Mouse (Mus musculus) hindlimb bud, embryonic 11.5 days (tissue): ENCODE measurements around the gene Diaph3.
"Not testable (repeated sequence)": the region's sequence is repeated elsewhere in the genome, so short reads cannot be mapped to it uniquely, and the experiment has no call there.

Experiments
- DNase-seq: peaks from one replicate; pipeline ENCODE4 v3.0.0-alpha.2; 2012; ENCODE audit warnings: low read depth, low spot score; ENCODE audit errors: extremely low spot score

The Diaph3 gene

DNA sequence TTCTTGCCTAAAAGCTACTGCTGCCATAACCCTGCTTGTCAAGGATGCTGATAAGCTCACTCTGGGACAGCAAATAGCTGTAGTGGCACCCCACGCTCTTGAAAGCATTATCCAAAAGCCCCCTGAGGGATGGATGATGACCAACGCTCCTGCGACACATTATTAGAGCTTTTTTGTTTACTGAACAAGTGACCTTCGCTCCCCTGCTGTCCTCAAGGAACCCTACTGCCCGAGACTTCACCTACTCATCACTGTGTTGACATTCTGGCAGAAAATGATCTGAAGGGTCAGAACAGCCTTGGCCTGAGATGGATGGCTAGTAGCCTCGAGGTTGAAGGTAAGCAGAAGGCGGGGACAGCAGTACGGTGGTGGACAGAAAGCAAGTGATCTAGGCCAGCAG, 56.1 kb downstream of the Diaph3 start:
- not testable (repeated sequence) for DNase-seq

GRCm38 (mm10) chr14:87083911-87084310, 57.1 kb downstream of the Diaph3 start:
- no peak for DNase-seq

GRCm38 (mm10) chr14:87079725-87080124, 61.3 kb downstream of the Diaph3 start:
- DNase-seq: no peak

DNA sequence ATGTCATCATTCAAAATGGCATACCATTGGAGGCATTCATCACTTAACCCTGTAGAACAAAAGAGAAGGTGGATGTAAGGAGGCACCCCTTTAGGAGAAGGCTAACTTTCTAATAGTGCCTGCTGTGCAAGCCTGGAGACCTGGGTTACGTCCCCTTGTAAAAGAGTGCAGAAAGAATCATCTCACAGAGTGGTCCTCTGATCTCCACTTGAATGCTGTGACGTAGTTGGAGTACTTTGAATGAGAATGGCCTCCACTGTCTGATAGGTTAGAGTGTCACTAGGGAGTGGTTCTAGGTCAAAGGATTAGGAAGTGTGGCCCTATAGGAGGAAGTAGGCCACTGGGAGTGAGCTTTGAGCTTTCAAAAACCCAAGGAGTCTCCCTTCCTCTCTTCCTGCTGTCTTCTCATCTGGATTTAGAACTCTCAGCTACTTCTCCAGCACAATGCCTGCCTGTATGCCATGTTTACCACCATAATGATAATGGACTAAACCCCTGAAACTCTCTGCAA, 66.0 kb downstream of the Diaph3 start:
- DNase-seq: no peak

DNA sequence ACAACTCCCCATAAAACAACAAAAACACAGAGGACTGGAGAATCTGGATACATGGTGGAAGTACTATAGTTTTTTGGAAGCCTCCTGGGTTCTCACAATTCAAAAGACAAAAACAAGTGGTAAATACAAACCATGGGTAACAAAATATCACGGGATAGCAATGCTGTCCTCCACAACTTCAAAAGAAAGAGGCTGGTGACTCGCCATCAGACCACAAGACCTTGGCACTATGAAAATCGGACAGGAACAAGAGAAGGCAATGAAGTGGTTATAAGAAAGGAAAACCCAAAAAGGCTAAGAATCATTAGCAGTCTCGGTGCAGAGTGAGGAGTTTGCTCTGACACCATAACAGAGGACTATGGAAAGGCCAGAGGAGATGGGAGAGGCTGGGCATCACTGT, 76.8 kb downstream of the Diaph3 start:
- DNase-seq: no peak

DNA sequence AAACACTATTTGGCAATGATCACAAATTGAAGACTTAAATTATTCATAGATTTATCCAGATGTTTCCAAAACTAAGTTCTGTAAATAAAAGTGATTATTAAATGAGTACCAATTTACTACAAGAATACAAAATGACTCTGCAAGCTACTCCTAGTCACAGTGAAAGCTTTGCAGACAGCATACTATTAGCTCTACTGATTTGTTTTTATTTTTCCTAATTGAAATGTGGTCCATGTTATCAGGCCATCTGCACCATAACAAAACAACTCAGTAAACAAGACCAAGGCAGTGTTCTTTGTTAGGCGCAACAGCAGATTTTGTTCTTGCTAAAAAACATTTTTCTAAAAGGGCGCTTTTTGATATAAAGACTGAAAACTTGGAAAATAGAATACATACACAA, 84.9 kb downstream of the Diaph3 start:
- DNase-seq: no peak

DNA sequence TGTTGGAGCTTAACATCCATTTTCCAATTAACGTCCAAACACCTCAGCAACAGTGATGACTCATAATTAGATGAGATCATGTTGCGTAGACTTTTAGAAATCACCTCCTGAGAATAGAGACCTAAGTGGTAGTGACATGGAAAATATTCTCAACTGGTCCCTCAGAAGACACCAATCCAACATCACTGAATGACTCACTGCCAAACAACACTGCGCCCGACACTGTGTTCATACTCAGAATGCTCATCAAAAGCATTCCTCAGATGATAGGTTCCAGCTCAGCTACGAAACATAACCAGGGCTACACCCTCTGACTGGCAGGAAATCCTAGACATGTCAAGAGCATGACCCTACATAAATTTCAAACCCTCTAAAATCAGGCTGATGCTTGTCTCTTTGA, 89.8 kb downstream of the Diaph3 start:
- no peak for DNase-seq

DNA sequence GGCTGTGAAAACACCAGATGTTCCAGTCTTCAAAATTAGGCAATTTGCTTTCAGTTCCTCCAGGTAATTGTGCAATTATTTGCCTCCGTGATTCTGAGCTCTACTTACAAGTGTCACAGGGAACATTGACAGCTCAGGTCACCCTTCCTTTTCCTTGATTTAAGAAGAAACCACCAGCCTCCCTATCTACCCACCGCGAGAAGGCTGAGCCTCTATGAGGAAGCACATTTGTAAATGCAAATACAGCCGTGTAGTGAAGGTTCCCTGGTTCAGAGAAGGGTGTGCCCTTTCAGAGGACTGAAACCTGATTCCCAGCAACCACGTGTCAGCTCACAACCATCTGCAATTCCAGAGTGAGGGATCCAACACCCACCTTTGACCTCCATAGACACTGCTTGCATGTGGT, 96.6 kb downstream of the Diaph3 start:
- DNase-seq: no peak

DNA sequence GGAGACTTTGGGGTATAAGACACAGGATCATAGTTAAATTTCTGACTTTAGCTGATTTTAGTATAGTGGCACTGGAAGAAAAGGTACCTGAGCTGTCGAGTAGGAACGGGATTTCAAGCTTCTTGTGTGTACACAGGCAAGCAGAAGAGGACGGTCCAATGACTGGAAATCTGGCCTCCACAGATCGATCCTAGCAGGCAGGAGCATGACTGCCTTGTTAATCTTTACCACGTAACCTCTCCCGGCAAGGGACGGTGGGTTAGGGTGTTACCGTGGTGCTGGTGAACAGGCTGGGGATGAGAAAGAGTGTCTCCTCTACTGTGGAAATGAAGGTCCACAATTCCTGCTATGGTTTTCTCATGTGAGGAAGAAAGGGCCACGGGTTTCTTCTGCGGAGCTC, 120.8 kb downstream of the Diaph3 start:
- DNase-seq: no peak

GRCm38 (mm10) chr14:87019687-87020086, 121.3 kb downstream of the Diaph3 start:
- no peak for DNase-seq

- DNase-seq: no peak
Measured at GRCm38 (mm10) chr14:86997318-86997717, 143.7 kb downstream of the Diaph3 start.

GRCm38 (mm10) chr14:86951169-86951568, 189.9 kb downstream of the Diaph3 start:
- no peak for DNase-seq

DNA sequence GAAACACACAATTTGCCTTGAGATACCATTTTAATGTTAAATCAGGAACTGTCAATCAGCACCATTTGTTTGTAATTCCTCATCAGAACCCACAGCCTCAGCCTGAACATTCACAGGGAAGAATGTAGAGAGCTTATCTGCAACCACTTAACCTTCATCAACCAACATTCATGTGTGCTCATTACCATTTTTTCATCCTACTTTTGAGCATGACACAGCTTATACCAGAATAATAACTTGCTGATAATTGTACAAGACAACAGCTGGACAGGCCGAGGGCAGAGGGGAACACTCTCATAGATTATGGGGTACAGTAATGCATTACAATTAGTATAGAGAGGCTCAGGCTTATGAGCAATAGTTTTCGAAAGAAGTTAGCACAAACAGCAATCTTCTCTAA, 203.1 kb downstream of the Diaph3 start:
- DNase-seq: no peak

DNA sequence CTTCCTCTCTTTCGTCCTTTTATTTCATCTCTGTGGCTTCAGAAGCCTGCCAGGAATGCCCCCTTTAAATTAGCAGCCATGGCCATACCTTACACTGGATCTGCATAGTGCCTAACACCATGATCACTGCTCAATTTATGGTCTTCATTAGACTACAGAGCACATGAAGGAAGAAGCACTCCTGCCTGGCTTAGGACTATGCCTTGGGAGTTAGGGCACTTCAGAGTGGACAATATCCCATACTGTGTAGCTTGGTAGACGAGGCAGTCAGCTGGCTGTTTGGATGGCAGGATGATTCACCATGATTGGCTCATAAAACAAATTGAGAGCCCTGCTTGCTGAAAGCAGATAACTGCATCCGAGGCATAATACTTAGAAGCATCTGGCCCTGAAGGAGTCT, 204.6 kb downstream of the Diaph3 start:
- DNase-seq: no peak

DNA sequence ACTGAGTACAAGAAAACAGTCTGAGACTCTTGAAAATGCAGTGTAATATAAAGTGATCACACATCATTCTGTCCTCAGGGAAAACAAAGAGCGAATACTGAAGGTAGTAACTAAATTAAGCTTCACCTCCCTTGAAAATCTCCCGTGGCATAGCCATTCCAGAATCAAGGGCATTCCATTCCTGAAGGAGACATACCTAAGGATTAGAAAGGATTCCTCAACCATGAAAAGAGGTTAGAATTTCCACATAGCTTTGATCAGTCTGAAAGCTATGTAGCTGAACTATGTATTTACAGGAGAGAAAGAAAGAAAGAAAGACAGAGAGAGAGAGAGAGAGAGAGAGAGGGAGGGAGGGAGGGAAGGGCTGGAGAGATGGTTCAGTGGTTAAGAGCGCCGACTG, 210.3 kb downstream of the Diaph3 start:
- no peak for DNase-seq

- no peak for DNase-seq
Measured at GRCm38 (mm10) chr14:86926827-86927226, 214.2 kb downstream of the Diaph3 start.

DNA sequence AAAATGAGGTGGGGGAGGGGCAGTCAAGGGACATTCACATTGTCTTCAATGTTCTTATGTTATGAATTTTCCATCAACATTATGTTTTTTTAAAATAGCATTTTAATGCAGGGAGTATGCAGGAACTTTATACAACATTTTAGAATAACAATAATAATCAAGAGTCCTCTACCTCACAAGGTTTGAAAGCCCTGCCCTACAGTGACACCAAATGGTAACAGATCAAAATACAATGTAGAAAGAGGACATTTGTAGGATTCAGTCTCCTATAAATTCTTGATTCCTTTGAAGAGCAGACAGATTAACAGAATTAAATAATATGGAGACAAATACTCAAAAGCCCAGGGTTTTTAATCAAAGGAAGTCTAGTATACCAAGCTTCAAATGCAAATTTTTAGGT, 242.1 kb downstream of the Diaph3 start:
- DNase-seq: no peak

DNA sequence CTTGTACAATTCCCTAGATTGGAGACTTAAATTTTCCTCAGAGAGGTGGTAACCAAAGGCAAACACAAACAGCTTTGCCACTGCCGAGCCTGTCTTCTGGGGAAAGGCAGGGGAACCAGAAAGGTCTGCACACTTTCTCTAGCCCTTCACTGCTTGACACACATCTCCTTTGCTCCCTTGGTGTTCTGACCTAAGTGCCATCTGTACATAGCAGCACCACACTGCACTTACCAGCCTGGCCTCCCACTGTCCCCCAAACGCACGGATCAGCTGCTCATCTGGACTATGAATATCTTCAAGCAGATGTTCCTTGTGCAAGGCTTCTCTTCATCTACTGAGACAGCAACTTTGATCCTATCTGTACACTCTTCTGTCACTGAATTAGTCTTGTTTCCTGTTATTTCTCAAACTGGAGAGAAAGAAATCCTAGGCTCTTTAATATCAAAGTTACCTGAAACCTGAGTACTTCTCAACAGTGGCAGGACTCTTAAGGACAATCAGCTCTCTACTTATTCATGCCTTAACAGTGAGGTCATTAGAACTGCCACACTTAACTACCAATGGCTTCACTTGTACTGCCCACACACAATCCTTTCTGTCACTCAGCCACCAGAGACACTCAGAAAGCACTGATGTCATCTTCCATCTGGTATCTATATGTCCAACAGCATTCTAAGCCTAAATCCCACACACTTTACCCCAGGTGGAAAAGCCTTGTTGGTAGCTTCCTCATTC, 251.8 kb downstream of the Diaph3 start:
- DNase-seq: no peak

- no peak for DNase-seq
Measured at GRCm38 (mm10) chr14:86885417-86886098, 255.5 kb downstream of the Diaph3 start.

DNA sequence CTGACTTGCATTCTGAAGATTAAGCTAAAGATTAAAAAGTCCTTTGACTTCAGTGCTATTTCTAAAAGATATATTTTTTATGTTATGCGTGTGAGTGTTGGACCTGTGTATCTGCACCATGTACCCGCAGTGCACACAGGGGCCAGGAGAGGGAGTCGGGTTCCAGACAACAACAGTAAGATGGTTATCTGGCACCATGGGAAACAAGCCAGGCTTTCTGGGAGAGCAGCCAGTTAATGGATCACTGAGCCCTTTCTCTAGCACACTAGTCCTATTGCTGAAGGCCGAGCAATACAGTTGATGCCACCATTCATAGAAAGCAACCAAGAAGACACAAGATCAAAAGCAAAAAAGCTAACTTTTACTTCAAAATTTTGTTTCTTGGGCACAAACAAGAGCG, 271.5 kb downstream of the Diaph3 start:
- DNase-seq: no peak

GRCm38 (mm10) chr14:86867143-86867542, 273.9 kb downstream of the Diaph3 start:
- DNase-seq: no peak

GRCm38 (mm10) chr14:86864053-86864452, 277.0 kb downstream of the Diaph3 start:
- no peak for DNase-seq
